Comparison of ENCODE assay signal across 9 mouse cellular contexts in genomic region chr11:103987423-103987822, GRCm38 (mm10). TPM values are rescaled to one million over a fixed set of nuclear protein-coding genes. Genes with fewer than 3 reads are reported as not detected.
DNase-seq lines count a peak whose midpoint lies in the region; ATAC-seq and TF ChIP-seq lines count a peak whose summit lies in the region.
"Had no signal": no experiment of that assay in that cellular context is flagged by ENCODE, and none has a peak within 500 bp of the region (broad histone marks: within the 10 kb centered on the region; RNA-seq: fewer than 3 reads in every experiment).

No protein-coding gene starts in this region.

- peak; percentile 50; the same call in 1 of the 2 replicates for ATAC-seq in kidney, embryonic 14.5 days (ENCODE audit: low FRiP score, low TSS enrichment)
- ATAC-seq in liver, embryonic 12.5 days = peak; percentile 15; the same call in 1 of the 2 replicates
- no peak for ATAC-seq in neural tube, embryonic 11.5 days (ENCODE audit: insufficient read depth, low FRiP score, low TSS enrichment)
- peak; percentile 62; the same call in 1 of the 2 replicates for ATAC-seq in stomach, postnatal 0 days (ENCODE audit: low FRiP score, low TSS enrichment)

- 26% methylated on average over 8 of the region's 8 CpGs for WGBS in kidney, embryonic 14.5 days
- 37% methylated on average over 8 of the region's 8 CpGs for WGBS in liver, embryonic 12.5 days (ENCODE audit: insufficient replicate concordance)
- WGBS in neural tube, embryonic 11.5 days = 26% methylated on average over 8 of the region's 8 CpGs
- WGBS in stomach, postnatal 0 days = 26% methylated on average over 8 of the region's 8 CpGs

- no peaks in the 10 kb centered on the region for H3K27me3 ChIP-seq in kidney, embryonic 14.5 days (ENCODE audit: control insufficient read depth, insufficient read depth, low read length)
- no peaks in the 10 kb centered on the region for H3K27me3 ChIP-seq in liver, embryonic 12.5 days (replicated peaks)
- no peaks in the 10 kb centered on the region for H3K27me3 ChIP-seq in neural tube, embryonic 11.5 days (ENCODE audit: control insufficient read depth, insufficient read depth, low read length)
- H3K27me3 ChIP-seq in stomach, postnatal 0 days (ENCODE audit: control insufficient read depth, insufficient read depth, low read length) = no peaks in the 10 kb centered on the region
- H3K27me3 ChIP-seq: embryonic facial prominence, embryonic 15.5 days had no signal

- DNase-seq in urinary bladder, adult 18-20 months (ENCODE audit: low spot score in 2 of 2) = peak; percentile 53 to 55
- DNase-seq in urinary bladder, postnatal 10 days (ENCODE audit: low spot score) = no peak
- peak; percentile 69 to 84 for DNase-seq in cerebellum, postnatal 4 days (ENCODE audit: low spot score in 2 of 2)
- DNase-seq in gastrocnemius, postnatal 10 days = peak; percentile 80
- peak; percentile 83 for DNase-seq in neural tube, embryonic 11.5 days (ENCODE audit: low spot score)
- peak; percentile 76 for DNase-seq in stomach, postnatal 0 days (ENCODE audit: low spot score)

- peaks cover 28% of the 10 kb centered on the region for H3K36me3 ChIP-seq in kidney, embryonic 14.5 days (ENCODE audit: control insufficient read depth, insufficient read depth, low read length)
- peaks cover 30% of the 10 kb centered on the region for H3K36me3 ChIP-seq in liver, embryonic 12.5 days
- H3K36me3 ChIP-seq in neural tube, embryonic 11.5 days (ENCODE audit: control insufficient read depth, insufficient read depth, low read length) = peaks cover 9% of the 10 kb centered on the region
- peaks cover 3% of the 10 kb centered on the region; the same call in 1 of the 2 replicates for H3K36me3 ChIP-seq in stomach, postnatal 0 days (ENCODE audit: control insufficient read depth, insufficient read depth, low read length)

- peak; percentile 98 for TF ChIP-seq CTCF in stomach, postnatal 0 days (IDR thresholded peaks at IDR 0.05; ENCODE audit: low read depth)

- H3K27ac ChIP-seq in kidney, embryonic 14.5 days (ENCODE audit: low read depth, low read length) = no peak overlapping the region
- H3K27ac ChIP-seq in liver, embryonic 12.5 days = no peak overlapping the region
- H3K27ac ChIP-seq in neural tube, embryonic 11.5 days (ENCODE audit: low read depth, low read length) = no peak overlapping the region
- H3K27ac ChIP-seq in stomach, postnatal 0 days (replicated peaks) = no peak overlapping the region
- H3K27ac ChIP-seq: embryonic facial prominence, embryonic 15.5 days had no signal

- no peaks in the 10 kb centered on the region for H3K4me1 ChIP-seq in kidney, embryonic 14.5 days (ENCODE audit: control insufficient read depth, insufficient read depth, low read length)
- no peaks in the 10 kb centered on the region for H3K4me1 ChIP-seq in liver, embryonic 12.5 days
- no peaks in the 10 kb centered on the region for H3K4me1 ChIP-seq in neural tube, embryonic 11.5 days (ENCODE audit: control insufficient read depth, insufficient read depth, low read length)
- no peaks in the 10 kb centered on the region for H3K4me1 ChIP-seq in stomach, postnatal 0 days (replicated peaks; ENCODE audit: control insufficient read depth, insufficient read depth)
- H3K4me1 ChIP-seq: embryonic facial prominence, embryonic 15.5 days had no signal

- H3K9ac ChIP-seq in kidney, embryonic 14.5 days (ENCODE audit: low read depth, low read length) = no peak overlapping the region
- H3K9ac ChIP-seq in liver, embryonic 12.5 days = no peak overlapping the region
- no peak overlapping the region for H3K9ac ChIP-seq in neural tube, embryonic 11.5 days (ENCODE audit: low read length)
- no peak overlapping the region for H3K9ac ChIP-seq in stomach, postnatal 0 days (ENCODE audit: low read length)
- H3K9ac ChIP-seq: embryonic facial prominence, embryonic 15.5 days had no signal

- H3K9me3 ChIP-seq in kidney, embryonic 14.5 days (ENCODE audit: control insufficient read depth, low read length) = no peaks in the 10 kb centered on the region
- H3K9me3 ChIP-seq in liver, embryonic 12.5 days (replicated peaks) = no peaks in the 10 kb centered on the region
- no peaks in the 10 kb centered on the region for H3K9me3 ChIP-seq in neural tube, embryonic 11.5 days (ENCODE audit: control insufficient read depth, low read length)
- H3K9me3 ChIP-seq in stomach, postnatal 0 days (ENCODE audit: control insufficient read depth, low read length) = no peaks in the 10 kb centered on the region
- H3K9me3 ChIP-seq: embryonic facial prominence, embryonic 15.5 days had no signal

- no peak for TF ChIP-seq EP300 in stomach, postnatal 0 days (optimal IDR thresholded peaks at IDR 0.05)

- H3K4me2 ChIP-seq in kidney, embryonic 14.5 days (replicated peaks; ENCODE audit: low read depth, low read length) = no peak overlapping the region
- H3K4me2 ChIP-seq in liver, embryonic 12.5 days = no peak overlapping the region
- H3K4me2 ChIP-seq in neural tube, embryonic 11.5 days (ENCODE audit: low read depth) = no peak overlapping the region
- no peak overlapping the region for H3K4me2 ChIP-seq in stomach, postnatal 0 days (replicated peaks; ENCODE audit: low read depth)
- H3K4me2 ChIP-seq: embryonic facial prominence, embryonic 15.5 days had no signal

- H3K4me3 ChIP-seq in kidney, embryonic 14.5 days (ENCODE audit: low read length) = no peak overlapping the region
- no peak overlapping the region for H3K4me3 ChIP-seq in liver, embryonic 12.5 days
- H3K4me3 ChIP-seq in neural tube, embryonic 11.5 days (ENCODE audit: low read depth, low read length) = no peak overlapping the region
- no peak overlapping the region for H3K4me3 ChIP-seq in stomach, postnatal 0 days (ENCODE audit: low read depth, low read length)
- H3K4me3 ChIP-seq: embryonic facial prominence, embryonic 15.5 days had no signal

RNA-seq across cellular contexts. Expression of gene Arf2, which starts 20.9 kb away (rescaled TPM):
- total RNA-seq in gastrocnemius, postnatal 10 days (2021) = 10 to 100 TPM; 25.5 to 26.0 TPM
- polyA plus RNA-seq in kidney, embryonic 14.5 days (2014; fragmentation: Nextera tagmentation; extraction: Ambion mirVana) = 44.1 and 60.4 TPM in 2 replicates
- polyA plus RNA-seq in liver, embryonic 12.5 days (2016; fragmentation: Nextera tagmentation; extraction: Ambion mirVana) = 22.7 and 24.5 TPM in 2 replicates
- 130 and 133 TPM in 2 replicates for polyA plus RNA-seq in neural tube, embryonic 11.5 days (2014; fragmentation: Nextera tagmentation; extraction: Ambion mirVana)
- polyA plus RNA-seq in stomach, postnatal 0 days (2015; fragmentation: Nextera tagmentation; extraction: Ambion mirVana) = 41.7 and 43.3 TPM in 2 replicates

RNA-seq across cellular contexts. Expression of gene Nsf, which starts 33.6 kb away (rescaled TPM):
- total RNA-seq in gastrocnemius, postnatal 10 days (2021) = 10 to 100 TPM; 19.7 to 22.2 TPM
- polyA plus RNA-seq in kidney, embryonic 14.5 days (2014; fragmentation: Nextera tagmentation; extraction: Ambion mirVana) = 32.8 and 48.1 TPM in 2 replicates
- 39.9 and 40.6 TPM in 2 replicates for polyA plus RNA-seq in liver, embryonic 12.5 days (2016; fragmentation: Nextera tagmentation; extraction: Ambion mirVana)
- polyA plus RNA-seq in neural tube, embryonic 11.5 days (2014; fragmentation: Nextera tagmentation; extraction: Ambion mirVana) = 65.4 and 68.1 TPM in 2 replicates
- 28.2 and 30.6 TPM in 2 replicates for polyA plus RNA-seq in stomach, postnatal 0 days (2015; fragmentation: Nextera tagmentation; extraction: Ambion mirVana)
